Mouse (Mus musculus): Measurements from ENCODE around the gene Cxcl9. TPM values are rescaled to one million over a fixed set of nuclear protein-coding genes. Genes with fewer than 3 reads are reported as not detected.
"Not testable (repeated sequence)": the region's sequence is repeated elsewhere in the genome, so short reads cannot be mapped to it uniquely, and the experiment has no call there.

Cxcl9 gene
- polyA plus RNA-seq, 1 experiment from 2014 or later, result not detected

- 73% methylated on average over 10 of the region's 10 CpGs for WGBS
- no peaks in the 10 kb centered on the region for H3K36me3 ChIP-seq (ENCODE audit: control insufficient read depth, insufficient read depth, low read length)
- no peak overlapping the region for H3K4me2 ChIP-seq (replicated peaks; ENCODE audit: low read depth, low read length)
- H3K9ac ChIP-seq (ENCODE audit: low read depth, low read length), result no peak overlapping the region
- H3K27ac ChIP-seq (ENCODE audit: low read depth, low read length), result no peak overlapping the region
- H3K27me3 ChIP-seq (ENCODE audit: control insufficient read depth, insufficient read depth, low read length), result no peaks in the 10 kb centered on the region
- no peaks in the 10 kb centered on the region for H3K9me3 ChIP-seq (ENCODE audit: control insufficient read depth, low read length)
- no peaks in the 10 kb centered on the region for H3K4me1 ChIP-seq (ENCODE audit: control insufficient read depth, insufficient read depth, low read length)
- ATAC-seq (ENCODE audit: low FRiP score, low TSS enrichment), result no peak
- no peak overlapping the region for H3K4me3 ChIP-seq (ENCODE audit: low read length)
Measured at GRCm38 (mm10) chr5:92368392-92368791, 40.5 kb upstream of the Cxcl9 start.

DNA sequence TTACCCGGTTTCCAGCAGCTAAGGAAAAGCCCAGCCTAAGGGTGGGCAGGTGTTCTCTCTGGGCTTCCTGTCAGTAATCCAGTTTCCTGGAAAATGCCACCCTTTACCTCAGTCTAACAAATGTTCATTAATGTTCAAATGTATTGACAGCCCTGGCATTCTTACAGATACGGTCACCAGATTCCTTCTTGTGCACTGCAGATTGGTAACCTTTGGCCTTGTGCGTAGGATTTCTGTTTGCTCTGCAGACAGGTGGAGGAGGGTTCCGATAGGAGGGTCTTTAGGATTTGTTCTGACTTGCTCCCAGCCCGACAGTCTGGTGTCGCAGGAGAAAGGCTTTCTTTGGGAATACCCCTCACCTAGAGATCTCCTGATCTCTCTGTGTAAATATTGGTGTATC lies 38.7 kb upstream of the Cxcl9 start:
- H3K4me2 ChIP-seq (replicated peaks; ENCODE audit: low read depth, low read length), result no peak overlapping the region
- H3K4me3 ChIP-seq (ENCODE audit: low read length), result no peak overlapping the region
- H3K27me3 ChIP-seq (ENCODE audit: control insufficient read depth, insufficient read depth, low read length), result no peaks in the 10 kb centered on the region
- no peaks in the 10 kb centered on the region for H3K4me1 ChIP-seq (ENCODE audit: control insufficient read depth, insufficient read depth, low read length)
- H3K27ac ChIP-seq (ENCODE audit: low read depth, low read length), result no peak overlapping the region
- H3K9me3 ChIP-seq (ENCODE audit: control insufficient read depth, low read length), result no peaks in the 10 kb centered on the region
- H3K36me3 ChIP-seq (ENCODE audit: control insufficient read depth, insufficient read depth, low read length), result no peaks in the 10 kb centered on the region
- no peak for ATAC-seq (ENCODE audit: low FRiP score, low TSS enrichment)
- WGBS, result 39% methylated on average over 6 of the region's 6 CpGs
- no peak overlapping the region for H3K9ac ChIP-seq (ENCODE audit: low read depth, low read length)

DNA sequence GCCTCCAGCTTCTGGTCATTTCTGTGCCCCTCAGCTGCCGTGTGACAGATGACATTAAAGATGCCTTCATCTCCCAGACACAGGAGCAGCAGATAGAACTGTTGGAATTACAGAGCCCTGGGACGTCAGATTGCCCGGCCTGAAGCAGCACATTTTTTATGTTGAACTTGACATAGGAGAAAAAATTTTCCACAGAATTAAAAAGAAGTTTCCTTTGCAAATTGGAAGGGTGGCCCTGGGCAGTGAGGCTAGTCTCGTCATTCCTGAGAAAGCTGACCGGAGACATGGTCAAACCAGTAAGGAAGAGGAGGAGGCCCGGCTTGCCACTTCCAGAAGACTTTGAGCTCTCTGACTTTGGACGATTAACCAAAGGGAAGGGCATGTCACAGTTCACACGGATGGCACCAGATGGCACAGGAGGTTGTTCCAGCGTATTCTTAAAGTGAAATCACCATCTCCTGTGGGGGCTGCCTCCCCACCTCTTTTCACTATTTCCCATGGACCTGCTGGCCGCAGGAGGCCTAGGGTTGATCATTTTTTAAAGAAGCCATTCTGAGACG lies 37.3 kb upstream of the Cxcl9 start:
- Histone ChIP-seq H3K27ac (ENCODE audit: low read depth, low read length) (no peak overlapping the region), H3K9me3 (ENCODE audit: control insufficient read depth, low read length) (no peaks in the 10 kb centered on the region), H3K4me1 (ENCODE audit: control insufficient read depth, insufficient read depth, low read length) (no peaks in the 10 kb centered on the region), H3K9ac (ENCODE audit: low read depth, low read length) (no peak overlapping the region), H3K4me3 (ENCODE audit: low read length) (no peak overlapping the region), H3K27me3 (ENCODE audit: control insufficient read depth, insufficient read depth, low read length) (no peaks in the 10 kb centered on the region), H3K36me3 (ENCODE audit: control insufficient read depth, insufficient read depth, low read length) (no peaks in the 10 kb centered on the region), H3K4me2 (replicated peaks; ENCODE audit: low read depth, low read length) (no peak overlapping the region)
- ATAC-seq (ENCODE audit: low FRiP score, low TSS enrichment), result no peak
- WGBS, result 79% methylated on average over 11 of the region's 11 CpGs

DNA sequence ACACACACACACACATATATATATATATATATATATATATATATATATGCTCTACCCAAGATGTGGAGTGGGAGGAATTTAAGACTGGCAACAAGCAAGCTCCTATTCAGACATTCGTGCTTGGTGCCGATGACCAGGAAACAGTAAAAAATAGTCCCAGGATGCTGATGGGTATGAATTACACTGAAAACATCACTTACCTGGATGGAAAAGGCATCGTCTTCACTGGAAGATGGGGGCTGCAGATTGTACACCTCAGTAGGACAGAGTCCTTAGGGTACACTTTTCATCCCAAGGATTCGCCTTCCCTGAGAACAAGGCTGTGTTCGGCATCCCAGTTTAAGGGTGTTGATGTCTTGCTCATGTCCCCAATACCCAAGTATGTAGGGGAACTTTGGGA lies 36.1 kb upstream of the Cxcl9 start:
- H3K27me3 ChIP-seq (ENCODE audit: control insufficient read depth, insufficient read depth, low read length), result no peaks in the 10 kb centered on the region
- no peaks in the 10 kb centered on the region for H3K9me3 ChIP-seq (ENCODE audit: control insufficient read depth, low read length)
- no peak overlapping the region for H3K4me3 ChIP-seq (ENCODE audit: low read length)
- no peaks in the 10 kb centered on the region for H3K4me1 ChIP-seq (ENCODE audit: control insufficient read depth, insufficient read depth, low read length)
- no peak overlapping the region for H3K27ac ChIP-seq (ENCODE audit: low read depth, low read length)
- H3K36me3 ChIP-seq (ENCODE audit: control insufficient read depth, insufficient read depth, low read length), result no peaks in the 10 kb centered on the region
- no peak for ATAC-seq (ENCODE audit: low FRiP score, low TSS enrichment)
- WGBS, result 91% methylated on average over 5 of the region's 5 CpGs
- no peak overlapping the region for H3K4me2 ChIP-seq (replicated peaks; ENCODE audit: low read depth, low read length)
- no peak overlapping the region for H3K9ac ChIP-seq (ENCODE audit: low read depth, low read length)

GRCm38 (mm10) chr5:92363179-92363578 lies 35.3 kb upstream of the Cxcl9 start:
- H3K4me1 ChIP-seq (ENCODE audit: control insufficient read depth, insufficient read depth, low read length), result no peaks in the 10 kb centered on the region
- WGBS, result 10% methylated on average over 4 of the region's 4 CpGs
- H3K27me3 ChIP-seq (ENCODE audit: control insufficient read depth, insufficient read depth, low read length), result no peaks in the 10 kb centered on the region; the same call in 1 of the 2 replicates
- H3K4me3 ChIP-seq (ENCODE audit: low read length), result no peak overlapping the region
- H3K36me3 ChIP-seq (ENCODE audit: control insufficient read depth, insufficient read depth, low read length), result no peaks in the 10 kb centered on the region
- ATAC-seq (ENCODE audit: low FRiP score, low TSS enrichment), result no peak
- no peaks in the 10 kb centered on the region for H3K9me3 ChIP-seq (ENCODE audit: control insufficient read depth, low read length)
- H3K9ac ChIP-seq (ENCODE audit: low read depth, low read length), result no peak overlapping the region
- no peak overlapping the region for H3K27ac ChIP-seq (ENCODE audit: low read depth, low read length)
- H3K4me2 ChIP-seq (replicated peaks; ENCODE audit: low read depth, low read length), result no peak overlapping the region

- no peaks in the 10 kb centered on the region for H3K9me3 ChIP-seq (ENCODE audit: control insufficient read depth, low read length)
- H3K4me1 ChIP-seq (ENCODE audit: control insufficient read depth, insufficient read depth, low read length), result no peaks in the 10 kb centered on the region
- no peaks in the 10 kb centered on the region for H3K36me3 ChIP-seq (ENCODE audit: control insufficient read depth, insufficient read depth, low read length)
- no peak overlapping the region for H3K9ac ChIP-seq (ENCODE audit: low read depth, low read length)
- no peak overlapping the region for H3K4me3 ChIP-seq (ENCODE audit: low read length)
- ATAC-seq (ENCODE audit: low FRiP score, low TSS enrichment), result no peak
- WGBS, result 83% methylated on average over 11 of the region's 11 CpGs
- H3K27me3 ChIP-seq (ENCODE audit: control insufficient read depth, insufficient read depth, low read length), result no peaks in the 10 kb centered on the region; the same call in 1 of the 2 replicates
- no peak overlapping the region for H3K27ac ChIP-seq (ENCODE audit: low read depth, low read length)
- H3K4me2 ChIP-seq (replicated peaks; ENCODE audit: low read depth, low read length), result no peak overlapping the region
Measured at GRCm38 (mm10) chr5:92358767-92359455, 31.0 kb upstream of the Cxcl9 start.

- Histone ChIP-seq H3K27me3 (ENCODE audit: control insufficient read depth, insufficient read depth, low read length) (no peaks in the 10 kb centered on the region; the same call in 1 of the 2 replicates), H3K9me3 (ENCODE audit: control insufficient read depth, low read length) (no peaks in the 10 kb centered on the region), H3K27ac (ENCODE audit: low read depth, low read length) (no peak overlapping the region), H3K4me3 (ENCODE audit: low read length) (no peak overlapping the region), H3K9ac (ENCODE audit: low read depth, low read length) (no peak overlapping the region), H3K36me3 (ENCODE audit: control insufficient read depth, insufficient read depth, low read length) (no peaks in the 10 kb centered on the region), H3K4me2 (replicated peaks; ENCODE audit: low read depth, low read length) (no peak overlapping the region), H3K4me1 (ENCODE audit: control insufficient read depth, insufficient read depth, low read length) (no peaks in the 10 kb centered on the region)
- 29% methylated on average over 11 of the region's 12 CpGs for WGBS
- ATAC-seq (ENCODE audit: low FRiP score, low TSS enrichment), result peak; percentile 73
Measured at GRCm38 (mm10) chr5:92358033-92358432, 30.2 kb upstream of the Cxcl9 start.

DNA sequence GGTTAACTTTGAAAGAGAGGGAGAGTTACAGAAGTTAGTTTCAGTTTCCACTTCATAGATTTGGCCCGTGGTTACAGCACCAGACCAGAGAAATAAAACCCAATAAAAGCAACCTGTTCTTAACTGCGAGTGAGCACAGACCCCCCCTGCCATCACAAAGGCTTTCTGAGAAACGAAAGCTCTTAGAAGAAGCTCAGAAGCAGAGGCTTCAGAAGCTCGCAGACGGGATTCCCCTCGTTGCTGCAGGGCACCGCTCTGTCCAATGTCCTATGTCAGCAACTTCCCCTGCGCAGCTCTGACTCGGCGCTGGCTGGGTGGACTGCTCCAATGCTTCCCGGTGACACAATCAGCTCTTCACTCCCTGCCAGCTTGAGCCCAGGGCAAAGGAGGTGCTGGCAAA lies 25.6 kb upstream of the Cxcl9 start:
- H3K27ac ChIP-seq (ENCODE audit: low read depth, low read length), result no peak overlapping the region
- H3K9ac ChIP-seq (ENCODE audit: low read depth, low read length), result no peak overlapping the region
- ATAC-seq (ENCODE audit: low FRiP score, low TSS enrichment), result no peak
- no peaks in the 10 kb centered on the region for H3K9me3 ChIP-seq (ENCODE audit: control insufficient read depth, low read length)
- no peaks in the 10 kb centered on the region; the same call in 1 of the 2 replicates for H3K27me3 ChIP-seq (ENCODE audit: control insufficient read depth, insufficient read depth, low read length)
- 0 out of 2 replicates have a peak, but pooled peaks cover 1% of the 10 kb centered on the region for H3K4me1 ChIP-seq (ENCODE audit: control insufficient read depth, insufficient read depth, low read length)
- H3K4me3 ChIP-seq (ENCODE audit: low read length), result no peak overlapping the region
- no peaks in the 10 kb centered on the region for H3K36me3 ChIP-seq (ENCODE audit: control insufficient read depth, insufficient read depth, low read length)
- 48% methylated on average over 11 of the region's 11 CpGs for WGBS
- H3K4me2 ChIP-seq (replicated peaks; ENCODE audit: low read depth, low read length), result no peak overlapping the region

DNA sequence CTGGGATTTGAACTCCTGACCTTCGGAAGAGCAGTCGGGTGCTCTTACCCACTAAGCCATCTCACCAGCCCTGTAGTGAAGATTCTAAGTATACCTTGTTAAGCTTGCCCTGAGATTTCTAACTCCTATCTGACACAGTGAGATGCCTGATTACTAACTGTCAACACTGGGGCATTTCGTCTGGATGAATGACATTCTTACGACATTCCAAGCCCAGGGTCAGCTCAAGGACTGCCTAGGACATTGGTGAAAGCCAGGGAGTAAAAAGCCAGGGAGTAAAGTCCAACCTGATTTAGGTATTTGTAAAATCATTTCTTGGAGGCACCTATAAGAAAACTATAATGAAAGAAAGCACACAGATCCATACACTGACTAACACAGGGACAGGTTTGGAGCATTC lies 24.8 kb upstream of the Cxcl9 start:
- H3K4me2 ChIP-seq (replicated peaks; ENCODE audit: low read depth, low read length); H3K36me3 ChIP-seq (ENCODE audit: control insufficient read depth, insufficient read depth, low read length): not testable (repeated sequence)
- WGBS, result 81% methylated on average over 4 of the region's 4 CpGs

More for the DNA sequence above, 24.8 kb upstream of the Cxcl9 start:
- H3K9me3 ChIP-seq (ENCODE audit: control insufficient read depth, low read length); ATAC-seq (ENCODE audit: low FRiP score, low TSS enrichment); H3K4me3 ChIP-seq (ENCODE audit: low read length); H3K4me1 ChIP-seq (ENCODE audit: control insufficient read depth, insufficient read depth, low read length); H3K27me3 ChIP-seq (ENCODE audit: control insufficient read depth, insufficient read depth, low read length); H3K9ac ChIP-seq (ENCODE audit: low read depth, low read length); H3K27ac ChIP-seq (ENCODE audit: low read depth, low read length): not testable (repeated sequence)

Data from kidney, embryonic 14.5 days (tissue).